In genomic region chr3:107101787-107102651, GRCm38 (mm10) we compare ENCODE assay signal across 9 mouse cellular contexts. TPM values are rescaled to one million over a fixed set of nuclear protein-coding genes. Genes with fewer than 3 reads are reported as not detected.
A peak's percentile ranks its signal among the peaks of the same experiment; 100 is the strongest.
DNase-seq lines count a peak whose midpoint lies in the region; ATAC-seq lines count a peak whose summit lies in the region.
"Had no signal": no experiment of that assay in that cellular context is flagged by ENCODE, and none has a peak within 500 bp of the region (broad histone marks: within the 10 kb centered on the region; RNA-seq: fewer than 3 reads in every experiment).

No protein-coding gene starts in this region.

- intact Hi-C loops in heart, postnatal 25 days (cut with DNase I), result no loop called here
- intact Hi-C loops in left cerebral cortex, postnatal 4 days (cut with DNase I), result no loop called here

- H3K4me3 ChIP-seq in forebrain, embryonic 15.5 days, result peak overlapping the region; percentile 59
- peak overlapping the region; percentile 60 for H3K4me3 ChIP-seq in hindbrain, embryonic 11.5 days (ENCODE audit: low read depth, low read length)
- peak overlapping the region; percentile 87 for H3K4me3 ChIP-seq in midbrain, embryonic 16.5 days (ENCODE audit: low read depth, low read length)

- H3K36me3 ChIP-seq in forebrain, embryonic 15.5 days, result no peaks in the 10 kb centered on the region
- no peaks in the 10 kb centered on the region for H3K36me3 ChIP-seq in hindbrain, embryonic 11.5 days (ENCODE audit: control insufficient read depth, insufficient read depth, low read length)
- no peaks in the 10 kb centered on the region; the same call in 1 of the 2 replicates for H3K36me3 ChIP-seq in midbrain, embryonic 16.5 days (ENCODE audit: control insufficient read depth, insufficient read depth, low read length)

- H3K4me2 ChIP-seq in forebrain, embryonic 15.5 days (replicated peaks), result peak overlapping the region; percentile 94
- H3K4me2 ChIP-seq in hindbrain, embryonic 11.5 days (replicated peaks; ENCODE audit: low read depth, low read length), result peak overlapping the region; percentile 95
- peak overlapping the region; percentile 83 for H3K4me2 ChIP-seq in midbrain, embryonic 16.5 days (ENCODE audit: low read length)

- under 1% methylated on average over 53 of the region's 53 CpGs for WGBS in forebrain, embryonic 15.5 days
- under 1% methylated on average over 53 of the region's 53 CpGs for WGBS in hindbrain, embryonic 11.5 days
- WGBS in midbrain, embryonic 16.5 days, result under 1% methylated on average over 53 of the region's 53 CpGs

- peak overlapping the region; percentile 58 for H3K27ac ChIP-seq in forebrain, embryonic 15.5 days (replicated peaks)
- no peak overlapping the region for H3K27ac ChIP-seq in hindbrain, embryonic 11.5 days (ENCODE audit: low read depth, low read length)
- peak overlapping the region; percentile 91 for H3K27ac ChIP-seq in midbrain, embryonic 16.5 days (ENCODE audit: low read length)

- peak overlapping the region; percentile 65 for H3K9ac ChIP-seq in forebrain, embryonic 15.5 days (replicated peaks)
- H3K9ac ChIP-seq in hindbrain, embryonic 11.5 days (ENCODE audit: low read depth, low read length), result peak overlapping the region; percentile 65
- peak overlapping the region; percentile 88 for H3K9ac ChIP-seq in midbrain, embryonic 16.5 days (ENCODE audit: low read depth, low read length)

- peaks cover 15% of the 10 kb centered on the region for H3K4me1 ChIP-seq in forebrain, embryonic 15.5 days
- peaks cover 3% of the 10 kb centered on the region for H3K4me1 ChIP-seq in hindbrain, embryonic 11.5 days (replicated peaks; ENCODE audit: control insufficient read depth, insufficient read depth, low read length)
- peaks cover 28% of the 10 kb centered on the region for H3K4me1 ChIP-seq in midbrain, embryonic 16.5 days (ENCODE audit: control insufficient read depth, insufficient read depth, low read length)

- H3K27me3 ChIP-seq in forebrain, embryonic 15.5 days, result peaks cover 18% of the 10 kb centered on the region; the same call in 1 of the 2 replicates
- H3K27me3 ChIP-seq in hindbrain, embryonic 11.5 days (ENCODE audit: control insufficient read depth, insufficient read depth, low read length), result peaks cover 24% of the 10 kb centered on the region
- peaks cover 4% of the 10 kb centered on the region; the same call in 1 of the 2 replicates for H3K27me3 ChIP-seq in midbrain, embryonic 16.5 days (ENCODE audit: control insufficient read depth, insufficient read depth, low read depth, low read length)

- peak; percentile 93 for DNase-seq in heart, adult 11 months
- no peak for DNase-seq in heart, postnatal 25 days (ENCODE audit: low spot score)
- peak; percentile 49 for DNase-seq in cerebellum, adult 11 months
- peak; percentile 74 for DNase-seq in hindbrain, embryonic 11.5 days (ENCODE audit: low spot score)
- peak; percentile 57 for DNase-seq in left cerebral cortex, postnatal 4 days
- DNase-seq in natural killer cell, adult 2 months (ENCODE audit: low spot score in 2 of 2), result no peak

- peak; percentile 80 for ATAC-seq in forebrain, embryonic 15.5 days (replicated peaks)
- peak; percentile 86 for ATAC-seq in hindbrain, embryonic 11.5 days (ENCODE audit: low FRiP score)
- ATAC-seq in midbrain, embryonic 16.5 days, result peak; percentile 90

- H3K9me3 ChIP-seq in forebrain, embryonic 15.5 days, result no peaks in the 10 kb centered on the region
- H3K9me3 ChIP-seq in hindbrain, embryonic 11.5 days (ENCODE audit: control insufficient read depth, low read length), result no peaks in the 10 kb centered on the region
- H3K9me3 ChIP-seq in midbrain, embryonic 16.5 days (replicated peaks; ENCODE audit: control insufficient read depth, low read length, poor library complexity, severe bottlenecking), result no peaks in the 10 kb centered on the region

RNA-seq across cellular contexts. Expression of gene Kcna2, which starts 1.1 kb away (rescaled TPM):
- total RNA-seq in heart, postnatal 25 days (2021), result 1 to 10 TPM; 1.4 to 2.0 TPM
- polyA plus RNA-seq in forebrain, embryonic 15.5 days (2015; fragmentation: Nextera tagmentation; extraction: Ambion mirVana), result 0.73 and 0.83 TPM in 2 replicates
- 0.21 and 0.32 TPM in 2 replicates for polyA plus RNA-seq in hindbrain, embryonic 11.5 days (2014; fragmentation: Nextera tagmentation; extraction: Ambion mirVana)
- total RNA-seq in left cerebral cortex, postnatal 4 days (2021), result 10 to 100 TPM; 21.6 to 21.8 TPM
- 1.6 TPM in 2 replicates for polyA plus RNA-seq in midbrain, embryonic 16.5 days (2015; fragmentation: Nextera tagmentation; extraction: Ambion mirVana)
- total RNA-seq: hematopoietic stem cell, adult 5-6 weeks had no signal

Comparison
In these comparisons a context has a peak if more than half of its experiments do, and no peak if none do; other contexts are left out.
1. DNase-seq: peak in heart, adult 11 months (single experiment), cerebellum, adult 11 months (single experiment), hindbrain, embryonic 11.5 days (single experiment) and left cerebral cortex, postnatal 4 days (single experiment); none in heart, postnatal 25 days (single experiment) and natural killer cell, adult 2 months (0 of 2).
2. Peak in every context shown above with its lines, with median percentiles within 50 percentile points of each other: ATAC-seq, H3K4me2 ChIP-seq, H3K4me3 ChIP-seq and H3K9ac ChIP-seq.